Mouse (Mus musculus) cerebellum, adult 18-20 months (tissue): ENCODE measurements around the gene Msl3l2.

ENCODE experiments used
- DNase-seq, 2 experiments: peaks; one replicate each; pipeline ENCODE4 v3.0.0; 2021

Msl3l2 gene

DNA sequence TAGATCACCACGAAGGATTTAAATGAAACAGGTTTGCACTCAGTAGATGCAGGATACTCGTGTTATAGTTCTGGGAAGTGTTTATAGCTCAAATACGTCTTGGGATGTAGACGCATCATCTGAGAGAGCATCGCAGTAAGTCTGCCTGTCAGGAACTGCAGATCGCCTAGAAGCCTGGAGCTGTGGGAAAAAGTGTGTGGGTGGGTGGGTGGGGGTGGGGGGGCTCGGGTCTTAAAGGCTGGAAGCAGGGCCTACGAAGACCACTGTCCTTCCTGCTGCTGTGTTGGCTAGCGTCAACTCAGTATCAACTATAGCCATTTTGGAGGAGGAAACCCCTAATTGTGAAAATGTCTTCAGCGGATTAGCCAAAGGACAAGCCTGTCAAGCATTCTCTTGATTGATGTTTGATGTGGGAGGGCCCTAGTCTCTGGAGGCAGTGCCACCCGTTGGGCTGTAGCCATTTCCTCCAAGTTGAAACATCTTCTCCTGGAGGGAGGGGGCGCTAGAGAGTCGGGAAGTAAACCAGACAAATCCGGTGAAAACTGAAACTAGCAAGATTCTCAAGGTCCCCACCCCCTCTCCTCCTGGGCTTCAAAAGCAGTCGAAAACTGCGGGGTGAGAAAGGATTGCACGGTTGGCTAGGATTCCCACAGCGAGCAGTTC, at the start of gene Msl3l2:
Gene Msl3l2 (plus strand): TSS at position 585 of the 663 bp plus-strand sequence.
- peak; percentile 84 for DNase-seq

GRCm38 (mm10) chr10:56058979-56059422, 47.7 kb upstream of the Msl3l2 start:
- DNase-seq = peak in 1 of 2 experiments; percentile 3

DNA sequence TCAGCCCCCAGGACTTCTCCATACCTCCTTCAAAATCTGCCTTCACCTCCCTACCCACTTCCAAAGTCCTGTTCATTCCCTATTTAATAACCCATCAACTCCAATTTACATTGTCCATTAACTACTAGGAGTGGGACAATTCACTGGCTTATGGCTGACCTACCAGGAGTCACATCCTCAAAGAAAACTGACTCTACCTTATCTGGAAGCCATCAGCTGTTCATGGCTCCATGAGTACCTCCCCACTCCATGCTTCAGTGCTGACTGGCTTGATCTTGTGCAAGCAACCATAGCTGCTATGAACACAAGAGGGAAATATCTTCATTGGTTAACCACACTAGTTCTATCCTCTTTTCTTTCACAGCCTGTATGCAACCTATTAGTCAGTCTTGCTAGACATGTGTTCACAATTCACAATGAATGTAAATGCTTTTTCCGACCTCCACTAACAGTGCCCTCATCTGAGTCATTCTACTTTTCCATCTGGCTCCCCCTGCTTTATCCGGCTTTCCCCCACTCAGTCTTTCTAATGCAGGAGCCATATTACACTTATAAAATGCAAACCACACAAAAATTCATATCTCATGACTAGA, 45.4 kb upstream of the Msl3l2 start:
- DNase-seq = no peak

GRCm38 (mm10) chr10:56062746-56063145, 44.0 kb upstream of the Msl3l2 start:
- no peak for DNase-seq

GRCm38 (mm10) chr10:56089714-56090113, 17.0 kb upstream of the Msl3l2 start:
- no peak for DNase-seq

GRCm38 (mm10) chr10:56094586-56094985, 12.1 kb upstream of the Msl3l2 start:
- no peak for DNase-seq

DNA sequence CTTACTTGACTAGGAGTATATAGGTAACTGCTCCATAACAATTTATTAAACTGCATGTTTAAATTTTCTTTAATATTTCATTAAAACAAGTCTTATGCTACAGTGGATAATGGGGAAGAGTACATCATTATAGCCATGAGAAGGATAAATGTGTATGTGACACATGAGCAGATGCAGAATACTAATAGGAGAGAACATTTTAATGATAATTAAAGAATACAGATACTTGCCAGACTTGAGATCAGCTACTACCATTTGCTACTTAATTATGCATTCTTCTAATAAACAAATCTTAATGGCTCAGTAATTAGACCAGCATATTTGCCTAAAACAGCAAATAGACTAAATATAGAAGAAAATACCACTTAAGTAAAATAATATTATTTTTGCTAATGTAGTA, 10.0 kb upstream of the Msl3l2 start:
- no peak for DNase-seq

DNA sequence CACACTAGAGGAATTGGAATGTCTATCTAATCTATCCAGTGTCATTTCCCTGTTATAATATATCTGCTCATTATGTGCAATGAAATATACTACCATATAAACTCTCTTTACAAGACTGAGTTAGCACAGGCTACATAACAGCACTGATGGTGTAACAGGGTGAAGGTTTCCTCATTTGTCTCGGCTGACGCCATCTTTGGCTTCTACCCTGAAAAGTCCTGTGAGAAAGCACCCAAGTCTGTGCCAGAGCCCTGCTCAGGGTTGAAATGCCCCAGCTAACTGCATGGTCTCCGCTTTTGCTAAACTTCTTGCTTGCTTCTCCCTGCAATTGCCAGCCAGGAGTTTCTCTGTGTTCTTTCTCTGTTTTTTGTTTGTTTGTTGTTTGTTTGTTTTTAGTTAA, 7.6 kb upstream of the Msl3l2 start:
- no peak for DNase-seq

DNA sequence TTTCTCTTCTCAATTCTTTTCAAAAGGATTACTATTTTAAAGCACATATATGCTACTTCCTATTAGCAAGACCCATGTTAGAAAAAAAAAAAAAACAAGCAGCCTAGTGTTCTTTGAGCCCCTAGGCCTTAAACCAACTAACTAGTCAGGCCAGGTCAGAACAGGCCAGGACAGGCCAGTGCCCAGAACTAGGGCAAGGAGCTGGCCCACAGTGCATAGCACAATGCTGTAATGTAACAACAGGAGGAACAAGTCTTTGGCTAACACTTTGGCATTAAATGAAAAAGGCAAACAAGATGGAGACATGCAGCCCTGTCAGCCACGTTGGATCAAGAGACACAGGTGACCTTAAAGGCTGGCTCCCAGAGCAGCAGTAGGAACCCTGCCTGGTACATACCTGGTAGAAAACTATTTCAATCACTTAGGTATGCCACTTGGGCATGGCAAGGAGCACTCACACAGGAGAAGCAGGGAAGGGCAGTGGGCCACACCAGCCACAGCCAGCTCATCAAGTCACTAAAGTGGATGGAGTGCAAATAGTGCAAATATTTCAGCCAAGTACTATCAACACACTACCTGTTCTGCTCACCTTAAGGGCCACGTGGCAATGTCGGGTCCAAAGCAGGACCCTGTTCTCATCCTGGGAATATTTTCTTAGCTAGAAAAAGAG, 6.9 kb upstream of the Msl3l2 start:
- DNase-seq = no peak

DNA sequence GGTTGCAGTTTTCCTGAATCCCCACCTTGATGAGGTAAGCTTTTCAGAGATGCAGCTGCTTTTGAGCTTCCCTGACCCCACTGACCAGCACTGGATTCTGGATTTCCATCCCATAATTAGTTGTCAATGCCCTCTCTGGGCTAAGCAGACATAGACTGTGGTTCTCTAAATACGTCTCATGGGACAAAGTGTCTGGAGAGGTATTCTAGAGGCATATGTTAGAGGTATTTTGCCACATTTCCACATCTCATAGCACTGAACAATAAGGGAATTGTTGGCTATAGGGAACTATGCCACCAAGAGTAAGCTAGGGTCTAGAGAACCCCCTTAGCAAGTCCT, 248 bp downstream of the Msl3l2 start:
- DNase-seq = no peak

- peak; percentile 73 to 80 for DNase-seq
Observed at GRCm38 (mm10) chr10:56114951-56115635, 8.4 kb downstream of the Msl3l2 start.

DNA sequence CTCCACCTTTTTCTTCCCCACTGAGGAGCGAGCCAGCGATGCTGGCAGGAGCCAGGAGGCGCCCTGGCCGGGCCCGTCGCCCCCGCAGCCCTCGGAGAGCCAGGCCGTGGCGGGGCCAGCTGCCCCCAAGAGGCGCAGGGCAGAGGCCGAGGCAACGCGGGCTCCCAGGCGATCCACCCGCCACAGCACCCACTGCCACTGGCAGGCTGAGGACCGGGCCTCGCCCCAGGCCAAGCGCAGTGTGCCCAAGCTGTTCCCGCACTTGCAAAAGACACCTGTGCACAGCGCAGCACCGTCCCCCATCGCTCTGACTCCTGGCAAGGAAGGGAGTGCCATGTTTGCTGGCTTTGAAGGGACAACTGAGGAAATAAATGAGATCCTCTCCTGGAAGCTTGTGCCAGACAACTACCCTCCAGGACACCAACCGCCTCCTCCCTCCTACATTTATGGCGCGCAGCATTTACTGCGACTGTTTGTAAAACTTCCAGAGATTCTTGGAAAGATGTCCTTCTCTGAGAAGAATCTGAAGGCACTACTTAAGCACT, 9.0 kb downstream of the Msl3l2 start:
- peak; percentile 66 to 79 for DNase-seq

DNA sequence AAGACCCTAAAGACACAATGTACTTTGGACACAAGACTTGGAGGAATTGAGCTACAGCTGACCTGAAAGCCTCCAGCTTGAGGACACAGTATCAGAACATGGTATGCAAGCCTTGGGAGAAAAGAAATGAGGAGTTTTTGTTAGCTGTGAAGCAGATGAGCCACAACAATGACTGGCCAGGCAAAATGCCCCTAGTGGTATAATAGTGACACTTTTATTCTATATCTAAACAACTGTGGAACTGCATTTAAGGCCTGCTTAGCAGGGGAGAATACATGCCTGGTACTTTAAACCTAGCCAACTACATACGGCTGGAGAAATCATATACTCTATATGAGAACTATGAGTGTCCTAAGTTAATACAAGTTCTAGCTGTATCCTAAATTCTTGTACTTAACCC, 20.3 kb downstream of the Msl3l2 start:
- no peak for DNase-seq

DNA sequence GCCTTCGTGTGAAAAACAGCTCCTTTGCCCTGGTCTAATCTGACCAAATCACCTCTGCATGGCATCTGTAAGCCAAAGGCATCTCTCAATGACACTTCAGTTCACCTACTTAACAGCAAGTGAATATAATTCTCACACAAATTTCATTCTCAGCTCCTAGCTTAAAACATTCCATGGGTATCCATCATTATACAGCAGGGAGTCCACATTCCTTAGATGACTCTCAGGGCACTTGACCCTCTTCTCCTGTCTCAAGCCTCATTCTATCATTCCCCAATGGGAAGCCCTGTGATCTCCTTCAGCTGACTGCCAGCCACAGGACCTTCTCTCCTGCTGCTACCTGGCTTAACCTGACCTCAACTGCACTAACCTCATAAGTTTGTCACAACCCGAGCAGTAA, 22.9 kb downstream of the Msl3l2 start:
- no peak for DNase-seq

DNA sequence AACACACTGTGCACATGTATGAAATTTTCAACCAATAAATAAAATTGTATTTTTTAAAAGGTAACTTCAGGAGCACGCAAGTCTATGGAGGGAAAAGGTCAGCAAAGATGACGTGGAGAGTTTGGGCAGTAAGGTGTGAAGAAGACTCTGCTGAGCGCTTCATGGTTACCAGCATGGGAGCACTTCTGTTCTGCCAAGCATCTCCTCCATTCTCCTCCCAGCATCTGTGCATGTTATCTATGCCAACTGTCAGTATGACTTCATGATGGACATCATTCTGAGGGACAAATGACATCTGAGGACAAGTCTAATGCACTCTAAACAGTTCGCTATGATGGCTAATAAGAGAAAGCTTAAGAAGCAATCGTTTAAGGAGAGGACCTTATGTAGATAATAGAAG, 30.5 kb downstream of the Msl3l2 start:
- no peak for DNase-seq

- DNase-seq = no peak
Observed at GRCm38 (mm10) chr10:56148920-56149319, 42.2 kb downstream of the Msl3l2 start.

GRCm38 (mm10) chr10:56156956-56157355, 50.2 kb downstream of the Msl3l2 start:
- no peak for DNase-seq

DNA sequence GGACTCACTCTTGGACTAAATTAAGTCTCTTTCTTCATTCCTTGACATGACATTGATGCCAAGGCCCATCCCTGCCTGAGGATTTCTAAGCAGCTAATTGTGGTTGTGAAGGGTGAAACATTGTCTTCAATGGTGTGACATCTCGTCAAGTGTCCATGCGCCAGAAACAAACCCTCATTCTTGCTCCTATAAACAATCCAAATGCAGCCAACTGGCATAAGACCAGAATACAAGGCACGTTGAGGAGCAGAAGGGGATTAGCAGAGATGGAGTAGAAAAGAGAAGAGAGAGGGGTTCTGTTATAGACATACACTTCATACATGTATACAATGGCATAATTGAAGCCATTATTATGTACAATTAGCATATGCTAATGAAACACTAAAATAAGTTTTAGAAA, 51.5 kb downstream of the Msl3l2 start:
- DNase-seq = no peak

DNA sequence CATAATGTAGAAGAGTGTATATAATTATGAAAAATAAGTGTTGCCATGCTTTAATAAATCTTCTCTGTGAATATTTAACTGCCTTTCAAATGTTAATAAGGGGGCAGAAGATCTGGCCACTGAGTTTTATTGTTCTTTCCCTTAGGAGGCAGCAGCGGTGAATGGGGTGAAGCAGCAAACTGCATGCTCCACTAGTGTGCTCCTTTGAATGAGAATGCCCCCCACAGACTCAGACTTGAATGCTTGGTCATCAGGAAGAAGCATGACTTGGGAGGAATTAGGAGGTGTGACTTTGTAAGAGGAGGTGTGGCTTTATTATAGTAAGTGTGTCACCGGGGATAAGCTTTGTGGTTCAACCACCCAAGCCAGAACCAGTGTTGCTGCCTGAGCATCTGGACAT, 52.0 kb downstream of the Msl3l2 start:
- DNase-seq = no peak

GRCm38 (mm10) chr10:56164411-56164810, 57.7 kb downstream of the Msl3l2 start:
- DNase-seq = peak; percentile 19 to 31

DNA sequence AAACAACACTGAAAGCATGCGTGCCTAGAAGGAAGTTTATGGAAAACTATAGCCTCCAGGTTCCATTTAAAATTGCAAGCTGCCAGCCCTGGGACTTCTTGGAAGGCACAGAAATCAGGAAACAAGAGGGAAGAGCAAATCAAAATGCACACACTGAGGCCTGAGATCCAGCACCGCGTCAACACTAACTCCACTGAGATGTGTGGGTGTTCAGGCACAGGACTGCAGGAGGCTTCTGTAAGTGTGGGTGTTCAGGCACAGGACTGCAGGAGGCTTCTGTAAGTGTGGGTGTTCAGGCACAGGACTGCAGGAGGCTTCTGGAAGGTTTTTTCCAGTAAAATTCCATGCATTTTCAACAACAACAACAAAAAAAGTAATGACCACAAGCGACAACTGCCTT, 59.0 kb downstream of the Msl3l2 start:
- DNase-seq = no peak
